Mouse (Mus musculus) cerebellum, adult 2 months (tissue): Measurements from ENCODE around the gene Nxf1.

ENCODE experiments used
- CTCF ChIP-seq: fragments of 200-500 bp; IDR thresholded peaks from 2 replicates; pipeline ENCODE4 v1.5.1; 2011; ENCODE audit warnings: low read depth, mild to moderate bottlenecking, control low read depth, low read length, moderate library complexity, borderline replicate concordance; ENCODE audit not compliant: insufficient read depth
- POLR2A ChIP-seq: fragments of 200-500 bp; IDR thresholded peaks from 2 replicates; pipeline ENCODE4 v1.6.1; 2011; ENCODE audit warnings: low read length, control low read depth, borderline replicate concordance; ENCODE audit not compliant: insufficient read depth

DNA sequence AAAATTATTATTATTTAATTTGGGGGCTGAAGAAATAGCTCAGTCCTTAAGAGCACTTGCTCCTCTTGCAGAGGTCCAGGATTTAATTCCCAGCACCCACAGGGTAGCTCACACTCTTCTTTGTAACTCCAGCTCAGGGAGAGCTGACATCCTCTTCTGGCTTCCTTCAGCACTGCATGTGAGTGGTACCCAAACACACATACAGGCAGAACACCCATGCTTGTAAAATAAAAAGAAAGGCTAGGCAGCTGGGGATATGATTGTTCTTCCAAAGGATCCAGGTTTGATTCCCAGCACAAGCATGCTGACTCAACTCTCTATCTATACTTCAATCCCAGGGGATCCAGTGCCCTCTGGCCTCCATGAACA is 42.1 kb downstream of the Nxf1 start:
- TF ChIP-seq CTCF (no peak), POLR2A (no peak)
